Mouse (Mus musculus): ENCODE measurements around the gene Nmnat1. TPM values are rescaled to one million over a fixed set of nuclear protein-coding genes. Genes with fewer than 3 reads are reported as not detected.
A peak's percentile ranks its signal among the peaks of the same experiment; 100 is the strongest.

The Nmnat1 gene
- polyA plus RNA-seq, 1 experiment from 2014 or later: 15.0 TPM

GRCm38 (mm10) chr4:149425801-149426292, 59.2 kb downstream of the Nmnat1 start:
- Histone ChIP-seq H3K27ac (replicated peaks) (peak overlapping the region; percentile 98), H3K9me3 (no peaks in the 10 kb centered on the region), H3K4me3 (peak overlapping the region; percentile 97), H3K4me1 (peaks cover 27% of the 10 kb centered on the region), H3K36me3 (replicated peaks) (peaks cover 13% of the 10 kb centered on the region), H3K27me3 (replicated peaks; ENCODE audit: low read depth, poor library complexity, severe bottlenecking) (no peaks in the 10 kb centered on the region)
- no peak for DNase-seq (ENCODE audit: low spot score)
- under 1% methylated on average over 35 of the region's 35 CpGs for WGBS

GRCm38 (mm10) chr4:149424755-149425154, 60.2 kb downstream of the Nmnat1 start:
- Histone ChIP-seq H3K27me3 (replicated peaks; ENCODE audit: low read depth, poor library complexity, severe bottlenecking) (no peaks in the 10 kb centered on the region), H3K36me3 (replicated peaks) (peaks cover 13% of the 10 kb centered on the region), H3K4me3 (peak overlapping the region; percentile 97), H3K27ac (replicated peaks) (peak overlapping the region; percentile 44; the same call in 1 of the 2 replicates), H3K9me3 (no peaks in the 10 kb centered on the region), H3K4me1 (peaks cover 27% of the 10 kb centered on the region)
- WGBS: 2% methylated on average over 9 of the region's 9 CpGs
- no peak for DNase-seq (ENCODE audit: low spot score)

- H3K27me3 ChIP-seq (replicated peaks; ENCODE audit: low read depth, poor library complexity, severe bottlenecking): no peaks in the 10 kb centered on the region
- WGBS: 65% methylated on average over 5 of the region's 5 CpGs
- peaks cover 21% of the 10 kb centered on the region for H3K36me3 ChIP-seq (replicated peaks)
- peaks cover 49% of the 10 kb centered on the region for H3K4me1 ChIP-seq
- H3K4me3 ChIP-seq: no peak overlapping the region
- H3K27ac ChIP-seq (replicated peaks): no peak overlapping the region
- H3K9me3 ChIP-seq: no peaks in the 10 kb centered on the region
- no peak for DNase-seq (ENCODE audit: low spot score)
Measured at GRCm38 (mm10) chr4:149417854-149418365, 67.1 kb downstream of the Nmnat1 start.

Other genes with a start within 250 kb of the Nmnat1 start
- 49.4 and 51.3 TPM in 2 replicates for gene Kif1b, start 177.5 kb downstream of the Nmnat1 start, polyA plus RNA-seq (2016; fragmentation: Nextera tagmentation; extraction: Ambion mirVana)
- gene Ube4b, start 58.5 kb downstream of the Nmnat1 start, polyA plus RNA-seq (2016; fragmentation: Nextera tagmentation; extraction: Ambion mirVana): 65.5 and 71.8 TPM in 2 replicates
- gene Rbp7, start 30.2 kb downstream of the Nmnat1 start, polyA plus RNA-seq (2016; fragmentation: Nextera tagmentation; extraction: Ambion mirVana): not detected in 2 replicates
- gene Tmem274, start 7.8 kb downstream of the Nmnat1 start, polyA plus RNA-seq (2016; fragmentation: Nextera tagmentation; extraction: Ambion mirVana): 0.26 and 0.77 TPM in 2 replicates
- 53.2 and 54.5 TPM in 2 replicates for gene Lzic, start within 50 bp of the Nmnat1 start, polyA plus RNA-seq (2016; fragmentation: Nextera tagmentation; extraction: Ambion mirVana)
- gene Ctnnbip1, start 33.0 kb upstream of the Nmnat1 start, polyA plus RNA-seq (2016; fragmentation: Nextera tagmentation; extraction: Ambion mirVana): 67.5 TPM in 2 replicates
- 39.6 and 44.2 TPM in 2 replicates for gene Clstn1, start 101.3 kb upstream of the Nmnat1 start, polyA plus RNA-seq (2016; fragmentation: Nextera tagmentation; extraction: Ambion mirVana)
- 6.1 and 6.3 TPM in 2 replicates for gene Pik3cd, start 217.4 kb upstream of the Nmnat1 start, polyA plus RNA-seq (2016; fragmentation: Nextera tagmentation; extraction: Ambion mirVana)

All from embryonic facial prominence, embryonic 10.5 days (tissue).